Mouse (Mus musculus): ENCODE measurements around the gene Tln1. TPM values are rescaled to one million over a fixed set of nuclear protein-coding genes. Genes with fewer than 3 reads are reported as not detected.

Gene Tln1
- polyA plus RNA-seq, 1 experiment, result 225 TPM

- peaks cover 43% of the 10 kb centered on the region for H3K36me3 ChIP-seq (ENCODE audit: control insufficient read depth, insufficient read depth)
- no peaks in the 10 kb centered on the region for H3K27me3 ChIP-seq (ENCODE audit: control insufficient read depth, insufficient read depth, insufficient read length)
- H3K4me3 ChIP-seq, result no peak overlapping the region
- peaks cover 12% of the 10 kb centered on the region for H3K79me2 ChIP-seq (ENCODE audit: control insufficient read depth, insufficient read depth)
- TF ChIP-seq POLR2A (IDR thresholded peaks at IDR 0.05; ENCODE audit: insufficient read length, low read depth), result peak; percentile 37
- no peak for TF ChIP-seq TCF3 (IDR thresholded peaks at IDR 0.05; ENCODE audit: insufficient read length, low read depth)
- no peak for TF ChIP-seq MYOG (IDR thresholded peaks at IDR 0.05; ENCODE audit: control insufficient read depth in 1 of 3, insufficient read depth in 1 of 3, insufficient read length in 2 of 3, low read depth in 2 of 3)
- peak; percentile 54 for TF ChIP-seq POLR2AphosphoS2 (IDR thresholded peaks at IDR 0.05; ENCODE audit: insufficient read length, low read depth)
- H3K4me2 ChIP-seq (ENCODE audit: low read depth), result no peak overlapping the region
- no peak overlapping the region for H3ac ChIP-seq (ENCODE audit: control insufficient read depth, insufficient read length)
Measured at GRCm38 (mm10) chr4:43515764-43516708, 46.5 kb downstream of the Tln1 start.

GRCm38 (mm10) chr4:43513791-43514190 lies 48.7 kb downstream of the Tln1 start:
- Histone ChIP-seq H3K36me3 (ENCODE audit: control insufficient read depth, insufficient read depth) (peaks cover 37% of the 10 kb centered on the region), H3K27me3 (ENCODE audit: control insufficient read depth, insufficient read depth, insufficient read length) (no peaks in the 10 kb centered on the region), H3K4me3 (no peak overlapping the region), H3ac (ENCODE audit: control insufficient read depth, insufficient read length) (no peak overlapping the region), H3K4me2 (ENCODE audit: low read depth) (no peak overlapping the region), H3K79me2 (ENCODE audit: control insufficient read depth, insufficient read depth) (no peaks in the 10 kb centered on the region)
- TF ChIP-seq MYOG (IDR thresholded peaks at IDR 0.05; ENCODE audit: control insufficient read depth in 1 of 3, insufficient read depth in 1 of 3, insufficient read length in 2 of 3, low read depth in 2 of 3) (no peak), TCF3 (IDR thresholded peaks at IDR 0.05; ENCODE audit: insufficient read length, low read depth) (no peak), SRF (IDR thresholded peaks at IDR 0.05; ENCODE audit: control insufficient read depth, insufficient read length, low read depth) (no peak), MAX (IDR thresholded peaks at IDR 0.05; ENCODE audit: low read depth) (no peak), TCF12 (IDR thresholded peaks at IDR 0.05; ENCODE audit: insufficient read depth, poor library complexity, severe bottlenecking) (no peak), MYOD1 (IDR thresholded peaks at IDR 0.05; ENCODE audit: control insufficient read depth in 1 of 3, insufficient read length in 2 of 3, low read depth in 2 of 3) (no peak), POLR2AphosphoS2 (IDR thresholded peaks at IDR 0.05; ENCODE audit: insufficient read length, low read depth) (peak; percentile 90), POLR2A (IDR thresholded peaks at IDR 0.05; ENCODE audit: insufficient read length, low read depth) (peak; percentile 28), E2F4 (IDR thresholded peaks at IDR 0.05; ENCODE audit: insufficient read depth) (no peak), CEBPB (IDR thresholded peaks at IDR 0.05; ENCODE audit: insufficient read depth, poor library complexity, severe bottlenecking) (no peak), REST (IDR thresholded peaks at IDR 0.05; ENCODE audit: insufficient read depth, insufficient read length) (no peak), USF1 (IDR thresholded peaks at IDR 0.05; ENCODE audit: low read depth) (no peak)

GRCm38 (mm10) chr4:43513300-43513699 lies 49.2 kb downstream of the Tln1 start:
- Histone ChIP-seq H3K4me3 (no peak overlapping the region), H3K4me2 (ENCODE audit: low read depth) (no peak overlapping the region), H3ac (ENCODE audit: control insufficient read depth, insufficient read length) (no peak overlapping the region), H3K79me2 (ENCODE audit: control insufficient read depth, insufficient read depth) (no peaks in the 10 kb centered on the region), H3K27me3 (ENCODE audit: control insufficient read depth, insufficient read depth, insufficient read length) (no peaks in the 10 kb centered on the region), H3K36me3 (ENCODE audit: control insufficient read depth, insufficient read depth) (peaks cover 37% of the 10 kb centered on the region)
- no peak for TF ChIP-seq TCF12 (IDR thresholded peaks at IDR 0.05; ENCODE audit: insufficient read depth, poor library complexity, severe bottlenecking)
- TF ChIP-seq USF1 (IDR thresholded peaks at IDR 0.05; ENCODE audit: low read depth), result no peak
- no peak for TF ChIP-seq MYOD1 (IDR thresholded peaks at IDR 0.05; ENCODE audit: control insufficient read depth in 1 of 3, insufficient read length in 2 of 3, low read depth in 2 of 3)
- peak; percentile 97 for TF ChIP-seq POLR2AphosphoS2 (IDR thresholded peaks at IDR 0.05; ENCODE audit: insufficient read length, low read depth)
- no peak for TF ChIP-seq TCF3 (IDR thresholded peaks at IDR 0.05; ENCODE audit: insufficient read length, low read depth)
- TF ChIP-seq CEBPB (IDR thresholded peaks at IDR 0.05; ENCODE audit: insufficient read depth, poor library complexity, severe bottlenecking), result no peak
- no peak for TF ChIP-seq REST (IDR thresholded peaks at IDR 0.05; ENCODE audit: insufficient read depth, insufficient read length)
- TF ChIP-seq POLR2A (IDR thresholded peaks at IDR 0.05; ENCODE audit: insufficient read length, low read depth), result peak; percentile 50
- no peak for TF ChIP-seq E2F4 (IDR thresholded peaks at IDR 0.05; ENCODE audit: insufficient read depth)
- TF ChIP-seq MAX (IDR thresholded peaks at IDR 0.05; ENCODE audit: low read depth), result no peak
- no peak for TF ChIP-seq MYOG (IDR thresholded peaks at IDR 0.05; ENCODE audit: control insufficient read depth in 1 of 3, insufficient read depth in 1 of 3, insufficient read length in 2 of 3, low read depth in 2 of 3)
- TF ChIP-seq SRF (IDR thresholded peaks at IDR 0.05; ENCODE audit: control insufficient read depth, insufficient read length, low read depth), result no peak

- H3K79me2 ChIP-seq (ENCODE audit: control insufficient read depth, insufficient read depth), result no peaks in the 10 kb centered on the region
- peaks cover 31% of the 10 kb centered on the region for H3K36me3 ChIP-seq (ENCODE audit: control insufficient read depth, insufficient read depth)
- TF ChIP-seq SRF (IDR thresholded peaks at IDR 0.05; ENCODE audit: control insufficient read depth, insufficient read length, low read depth) (no peak), TCF12 (IDR thresholded peaks at IDR 0.05; ENCODE audit: insufficient read depth, poor library complexity, severe bottlenecking) (no peak), E2F4 (IDR thresholded peaks at IDR 0.05; ENCODE audit: insufficient read depth) (no peak), USF1 (IDR thresholded peaks at IDR 0.05; ENCODE audit: low read depth) (no peak), MAX (IDR thresholded peaks at IDR 0.05; ENCODE audit: low read depth) (no peak), POLR2A (IDR thresholded peaks at IDR 0.05; ENCODE audit: insufficient read length, low read depth) (peak; percentile 69), CEBPB (IDR thresholded peaks at IDR 0.05; ENCODE audit: insufficient read depth, poor library complexity, severe bottlenecking) (no peak), POLR2AphosphoS2 (IDR thresholded peaks at IDR 0.05; ENCODE audit: insufficient read length, low read depth) (peak; percentile 99), MYOD1 (IDR thresholded peaks at IDR 0.05; ENCODE audit: control insufficient read depth in 1 of 3, insufficient read length in 2 of 3, low read depth in 2 of 3) (peak in 2 of 3 experiments; percentile 32 to 40), MYOG (IDR thresholded peaks at IDR 0.05; ENCODE audit: control insufficient read depth in 1 of 3, insufficient read depth in 1 of 3, insufficient read length in 2 of 3, low read depth in 2 of 3) (no peak), TCF3 (IDR thresholded peaks at IDR 0.05; ENCODE audit: insufficient read length, low read depth) (no peak)
Measured at GRCm38 (mm10) chr4:43512653-43513052, 49.8 kb downstream of the Tln1 start.

More at GRCm38 (mm10) chr4:43512653-43513052, 49.8 kb downstream of the Tln1 start:
- H3K4me2 ChIP-seq (ENCODE audit: low read depth), result no peak overlapping the region
- no peak overlapping the region for H3ac ChIP-seq (ENCODE audit: control insufficient read depth, insufficient read length)
- H3K27me3 ChIP-seq (ENCODE audit: control insufficient read depth, insufficient read depth, insufficient read length), result no peaks in the 10 kb centered on the region
- no peak overlapping the region for H3K4me3 ChIP-seq

Measured in myocyte (in vitro differentiated cells).